Mouse (Mus musculus): ENCODE data around the gene Tmem205. TPM values are rescaled to one million over a fixed set of nuclear protein-coding genes. Genes with fewer than 3 reads are reported as not detected.
A peak's percentile ranks its signal among the peaks of the same experiment; 100 is the strongest.

Gene Tmem205
- polyA plus RNA-seq (2012; rRNA removed) = 93.0 and 101 TPM in 2 replicates

GRCm38 (mm10) chr9:21927208-21927753 lies at the start of gene Tmem205, which contains the start of gene Ccdc159:
Gene Tmem205 (minus strand): TSS chr9:21927556.
Gene Ccdc159 (plus strand): TSS chr9:21927471.
- DNase-seq (ENCODE audit: low spot score) = peak; percentile 81

GRCm38 (mm10) chr9:21976626-21977175 lies 49.3 kb upstream of the Tmem205 start:
- no peak for DNase-seq (ENCODE audit: low spot score)

GRCm38 (mm10) chr9:21969304-21969703 lies 41.9 kb upstream of the Tmem205 start:
- no peak for DNase-seq (ENCODE audit: low spot score)

GRCm38 (mm10) chr9:21968883-21969282 lies 41.5 kb upstream of the Tmem205 start:
- no peak for DNase-seq (ENCODE audit: low spot score)

GRCm38 (mm10) chr9:21963417-21963816 lies 36.1 kb upstream of the Tmem205 start, which contains the start of gene Epor:
Gene Epor (minus strand): TSS chr9:21963506.
- no peak for DNase-seq (ENCODE audit: low spot score)

- DNase-seq (ENCODE audit: low spot score) = no peak
Measured at GRCm38 (mm10) chr9:21962416-21963059, 35.2 kb upstream of the Tmem205 start.

- DNase-seq (ENCODE audit: low spot score) = no peak
Measured at GRCm38 (mm10) chr9:21962010-21962409, 34.7 kb upstream of the Tmem205 start.

GRCm38 (mm10) chr9:21961366-21961980 lies 34.1 kb upstream of the Tmem205 start:
- no peak for DNase-seq (ENCODE audit: low spot score)

- DNase-seq (ENCODE audit: low spot score) = no peak
Measured at GRCm38 (mm10) chr9:21960558-21961208, 33.3 kb upstream of the Tmem205 start.

- DNase-seq (ENCODE audit: low spot score) = no peak
Measured at GRCm38 (mm10) chr9:21960135-21960534, 32.8 kb upstream of the Tmem205 start.

GRCm38 (mm10) chr9:21959244-21959643 lies 31.9 kb upstream of the Tmem205 start:
- no peak for DNase-seq (ENCODE audit: low spot score)

- no peak for DNase-seq (ENCODE audit: low spot score)
Measured at GRCm38 (mm10) chr9:21958372-21958771, 31.0 kb upstream of the Tmem205 start.

- peak; percentile 98 for DNase-seq (ENCODE audit: low spot score)
Measured at GRCm38 (mm10) chr9:21955570-21956281, 28.4 kb upstream of the Tmem205 start, which contains the start of gene Swsap1. Gene Swsap1 (plus strand): TSS chr9:21955755.

- no peak for DNase-seq (ENCODE audit: low spot score)
Measured at GRCm38 (mm10) chr9:21955225-21955569, 27.8 kb upstream of the Tmem205 start.

GRCm38 (mm10) chr9:21954635-21955034 lies 27.3 kb upstream of the Tmem205 start:
- no peak for DNase-seq (ENCODE audit: low spot score)

- DNase-seq (ENCODE audit: low spot score) = no peak
Measured at GRCm38 (mm10) chr9:21953600-21953999, 26.2 kb upstream of the Tmem205 start.

GRCm38 (mm10) chr9:21951977-21952376 lies 24.6 kb upstream of the Tmem205 start:
- DNase-seq (ENCODE audit: low spot score) = no peak

GRCm38 (mm10) chr9:21950322-21950721 lies 23.0 kb upstream of the Tmem205 start:
- no peak for DNase-seq (ENCODE audit: low spot score)

GRCm38 (mm10) chr9:21948790-21949189 lies 21.4 kb upstream of the Tmem205 start:
- no peak for DNase-seq (ENCODE audit: low spot score)

- no peak for DNase-seq (ENCODE audit: low spot score)
Measured at GRCm38 (mm10) chr9:21948146-21948545, 20.8 kb upstream of the Tmem205 start.

GRCm38 (mm10) chr9:21947540-21948130 lies 20.3 kb upstream of the Tmem205 start:
- DNase-seq (ENCODE audit: low spot score) = no peak
